Mouse (Mus musculus): ENCODE results near the gene Gm10147. TPM values are rescaled to one million over a fixed set of nuclear protein-coding genes. Genes with fewer than 3 reads are reported as not detected.

Gm10147 gene
- not detected for polyA plus RNA-seq (2014; fragmentation: Illumina TruSeq; extraction: RNeasy Lipid Tissue Mini Kit (QIAGEN cat#74804); ENCODE audit: low read depth, low replicate concordance)

GRCm38 (mm10) chrX:28607742-28608141, at the start of gene Gm10147:
Gm10147 (minus strand) TSS chrX:28607842.

Data from kidney, adult 10 weeks (tissue).